ENCODE assay signal across 19 mouse cellular contexts in genomic region chr9:57904250-57904644, GRCm38 (mm10). TPM values are rescaled to one million over a fixed set of nuclear protein-coding genes. Genes with fewer than 3 reads are reported as not detected.
DNase-seq lines count a peak whose midpoint lies in the region; ATAC-seq and TF ChIP-seq lines count a peak whose summit lies in the region.
"Had no signal": no experiment of that assay in that cellular context is flagged by ENCODE, and none has a peak within 500 bp of the region (broad histone marks: within the 10 kb centered on the region; RNA-seq: fewer than 3 reads in every experiment).

No protein-coding gene starts in this region.

- no peaks in the 10 kb centered on the region for H3K9me3 ChIP-seq in liver, embryonic 12.5 days (replicated peaks)
- H3K9me3 ChIP-seq in liver, postnatal 0 days (ENCODE audit: low read length): no peaks in the 10 kb centered on the region
- no peaks in the 10 kb centered on the region for H3K9me3 ChIP-seq in liver, embryonic 11.5 days (ENCODE audit: control insufficient read depth, low read length)
- H3K9me3 ChIP-seq: embryonic facial prominence, embryonic 10.5 days; embryonic facial prominence, embryonic 12.5 days; forebrain, embryonic 12.5 days had no signal

- WGBS in liver, adult 2 months: 26% methylated on average over 5 of the region's 5 CpGs
- 61% methylated on average over 5 of the region's 5 CpGs for WGBS in liver, embryonic 12.5 days (ENCODE audit: insufficient replicate concordance)
- WGBS in liver, postnatal 0 days (ENCODE audit: insufficient replicate concordance): 58% methylated on average over 5 of the region's 5 CpGs
- WGBS in liver, embryonic 11.5 days: 71% methylated on average over 5 of the region's 5 CpGs

- TF ChIP-seq EP300 in liver, postnatal 0 days (IDR thresholded peaks at IDR 0.05; ENCODE audit: low read depth): no peak

- no peak overlapping the region for H3K4me3 ChIP-seq in liver, adult 2 months (ENCODE audit: insufficient read depth, low read depth, low read length)
- no peak overlapping the region for H3K4me3 ChIP-seq in liver, embryonic 12.5 days
- no peak overlapping the region for H3K4me3 ChIP-seq in liver, postnatal 0 days (ENCODE audit: low read depth, low read length)
- no peak overlapping the region for H3K4me3 ChIP-seq in liver, embryonic 11.5 days (ENCODE audit: low read depth, low read length)
- H3K4me3 ChIP-seq: embryonic facial prominence, embryonic 10.5 days; embryonic facial prominence, embryonic 12.5 days; forebrain, embryonic 12.5 days had no signal

- H3K27me3 ChIP-seq in liver, adult 2 months (ENCODE audit: control insufficient read depth, insufficient read depth, low read length): no peaks in the 10 kb centered on the region
- H3K27me3 ChIP-seq in liver, embryonic 12.5 days (replicated peaks): no peaks in the 10 kb centered on the region
- H3K27me3 ChIP-seq in liver, postnatal 0 days (ENCODE audit: insufficient read depth, low read length): no peaks in the 10 kb centered on the region
- H3K27me3 ChIP-seq in liver, embryonic 11.5 days (replicated peaks; ENCODE audit: control insufficient read depth, insufficient read depth, low read length): no peaks in the 10 kb centered on the region
- H3K27me3 ChIP-seq: embryonic facial prominence, embryonic 12.5 days; forebrain, embryonic 12.5 days had no signal

- no peak overlapping the region for H3K9ac ChIP-seq in liver, adult 2 months (ENCODE audit: low read depth, low read length)
- no peak overlapping the region for H3K9ac ChIP-seq in liver, embryonic 12.5 days
- no peak overlapping the region for H3K9ac ChIP-seq in liver, postnatal 0 days (replicated peaks)
- no peak overlapping the region for H3K9ac ChIP-seq in liver, embryonic 11.5 days (ENCODE audit: low read depth, low read length)
- H3K9ac ChIP-seq: embryonic facial prominence, embryonic 12.5 days; forebrain, embryonic 12.5 days had no signal

- H3K79me2 ChIP-seq in liver, adult 2 months (ENCODE audit: control insufficient read depth, insufficient read depth, low read length): no peaks in the 10 kb centered on the region

- peak overlapping the region; percentile 40 for H3K27ac ChIP-seq in liver, adult 2 months (replicated peaks; ENCODE audit: insufficient read depth, low read depth, low read length)
- no peak overlapping the region for H3K27ac ChIP-seq in liver, embryonic 12.5 days
- H3K27ac ChIP-seq in liver, postnatal 0 days (ENCODE audit: low read depth): no peak overlapping the region
- no peak overlapping the region for H3K27ac ChIP-seq in liver, embryonic 11.5 days (ENCODE audit: low read depth, low read length)
- H3K27ac ChIP-seq: embryonic facial prominence, embryonic 10.5 days; embryonic facial prominence, embryonic 12.5 days; forebrain, embryonic 12.5 days had no signal

- peak; percentile 85 for DNase-seq in liver, adult 2 months (ENCODE audit: extremely low read depth, low read depth, low spot score)
- DNase-seq in liver, postnatal 0 days: no peak
- no peak for DNase-seq in liver, embryonic 11.5 days (ENCODE audit: low spot score)
- no peak for DNase-seq in T-cell, adult 2 months (ENCODE audit: low spot score)
- DNase-seq: adrenal gland, adult 8-10 months; adrenal gland, postnatal 14 days; adrenal gland, postnatal 36 days; cerebellum, adult 11-12 months; cerebellum, adult 2 months; cerebellum, adult 9-10 months; cerebellum, postnatal 25 days had no signal

- H3K36me3 ChIP-seq in liver, adult 2 months (ENCODE audit: control insufficient read depth, insufficient read depth, low read length): no peaks in the 10 kb centered on the region
- no peaks in the 10 kb centered on the region for H3K36me3 ChIP-seq in liver, embryonic 12.5 days
- no peaks in the 10 kb centered on the region for H3K36me3 ChIP-seq in liver, postnatal 0 days (replicated peaks; ENCODE audit: insufficient read depth, low read length)
- H3K36me3 ChIP-seq in liver, embryonic 11.5 days (ENCODE audit: control insufficient read depth, insufficient read depth, low read length): no peaks in the 10 kb centered on the region
- H3K36me3 ChIP-seq: embryonic facial prominence, embryonic 10.5 days; embryonic facial prominence, embryonic 12.5 days; forebrain, embryonic 12.5 days had no signal

- no peak for TF ChIP-seq CTCF in liver, adult 2 months (IDR thresholded peaks at IDR 0.05; ENCODE audit: low read depth, low read length)
- no peak for TF ChIP-seq CTCF in liver, postnatal 0 days (IDR thresholded peaks at IDR 0.05; ENCODE audit: low read depth)

- H3K4me2 ChIP-seq in liver, embryonic 12.5 days: no peak overlapping the region
- H3K4me2 ChIP-seq in liver, postnatal 0 days (ENCODE audit: low read depth, low read length): no peak overlapping the region
- no peak overlapping the region for H3K4me2 ChIP-seq in liver, embryonic 11.5 days
- H3K4me2 ChIP-seq: embryonic facial prominence, embryonic 12.5 days; forebrain, embryonic 12.5 days had no signal

- no peak for TF ChIP-seq POLR2A in liver, adult 2 months (IDR thresholded peaks at IDR 0.05; ENCODE audit: extremely low read depth, insufficient read depth, low read length)

- ATAC-seq in liver, embryonic 12.5 days: no peak
- peak; percentile 66; the same call in 1 of the 2 replicates for ATAC-seq in liver, postnatal 0 days
- no peak for ATAC-seq in liver, embryonic 11.5 days (replicated peaks; ENCODE audit: low FRiP score)
- ATAC-seq: activated CD4-positive, CD25-positive, alpha-beta regulatory T cell, adult 4 months; forebrain, embryonic 14.5 days; forebrain, embryonic 16.5 days had no signal

- H3K4me1 ChIP-seq in liver, adult 2 months (ENCODE audit: control insufficient read depth, insufficient read depth, low read length): peaks cover 6% of the 10 kb centered on the region; the same call in 1 of the 2 replicates
- no peaks in the 10 kb centered on the region for H3K4me1 ChIP-seq in liver, embryonic 12.5 days
- H3K4me1 ChIP-seq in liver, postnatal 0 days (ENCODE audit: insufficient read depth): peaks cover 6% of the 10 kb centered on the region; the same call in 1 of the 2 replicates
- H3K4me1 ChIP-seq in liver, embryonic 11.5 days (replicated peaks; ENCODE audit: control insufficient read depth, insufficient read depth, low read length): peaks cover 5% of the 10 kb centered on the region; the same call in 1 of the 2 replicates

RNA-seq across cellular contexts. Expression of gene Ubl7, which starts 6.5 kb away (rescaled TPM):
- 9.8 and 14.0 TPM in 2 replicates for total RNA-seq in liver, adult 2 months (2014; rRNA removed)
- polyA plus RNA-seq in liver, adult 2 months (2012; rRNA removed): 90.8 and 105 TPM in 2 replicates
- 69.3 and 69.8 TPM in 2 replicates for polyA plus RNA-seq in liver, embryonic 12.5 days (2016; fragmentation: Nextera tagmentation; extraction: Ambion mirVana)
- polyA plus RNA-seq in liver, postnatal 0 days (2015; fragmentation: Nextera tagmentation; extraction: Ambion mirVana): 51.2 and 51.4 TPM in 2 replicates
- polyA plus RNA-seq in liver, embryonic 11.5 days (2014; fragmentation: Nextera tagmentation; extraction: Ambion mirVana): 92.3 and 93.3 TPM in 2 replicates

RNA-seq across cellular contexts. Expression of gene Sema7a, which starts 35.7 kb away (rescaled TPM):
- 0.09 and 0.74 TPM in 2 replicates for total RNA-seq in liver, adult 2 months (2014; rRNA removed)
- polyA plus RNA-seq in liver, adult 2 months (2012; rRNA removed): 0.21 and 0.53 TPM in 2 replicates
- polyA plus RNA-seq in liver, embryonic 12.5 days (2016; fragmentation: Nextera tagmentation; extraction: Ambion mirVana): not detected in 2 replicates
- polyA plus RNA-seq in liver, postnatal 0 days (2015; fragmentation: Nextera tagmentation; extraction: Ambion mirVana): 0.11 TPM in 1 of 2 replicates, not detected in the other
- 0.19 and 0.34 TPM in 2 replicates for polyA plus RNA-seq in liver, embryonic 11.5 days (2014; fragmentation: Nextera tagmentation; extraction: Ambion mirVana)
- total RNA-seq: MEL had no signal
